Mouse (Mus musculus) G1E (cell line): Measurements from ENCODE around the gene Nedd4.

Experiments used
- CTCF ChIP-seq: IDR thresholded peaks from 2 replicates; pipeline ENCODE4 v1.5.1; 2012; ENCODE audit warnings: low read depth, low read length, inconsistent platforms, mixed read lengths
- GATA1 ChIP-seq: IDR thresholded peaks from 2 replicates; pipeline ENCODE4 v1.6.1; 2012; ENCODE audit warnings: borderline replicate concordance, low read length, inconsistent platforms, mixed read lengths
- GATA2 ChIP-seq: IDR thresholded peaks from 2 replicates; pipeline ENCODE4 v1.6.1; 2012; ENCODE audit warnings: low read depth, low read length, inconsistent platforms, borderline replicate concordance

GRCm38 (mm10) chr9:72640642-72641041, 21.5 kb upstream of the Nedd4 start:
- TF ChIP-seq CTCF: no peak
- no peak for TF ChIP-seq GATA1
- TF ChIP-seq GATA2: no peak
